Mouse (Mus musculus) naive thymus-derived CD4-positive, alpha-beta T cell, adult 2 months (primary cell): ENCODE measurements around the gene Trp53bp1.

Source experiments
- DNase-seq: peaks from one replicate; pipeline ENCODE4 v3.0.0-alpha.2; 2011; ENCODE audit warnings: low read depth

The Trp53bp1 gene

DNA sequence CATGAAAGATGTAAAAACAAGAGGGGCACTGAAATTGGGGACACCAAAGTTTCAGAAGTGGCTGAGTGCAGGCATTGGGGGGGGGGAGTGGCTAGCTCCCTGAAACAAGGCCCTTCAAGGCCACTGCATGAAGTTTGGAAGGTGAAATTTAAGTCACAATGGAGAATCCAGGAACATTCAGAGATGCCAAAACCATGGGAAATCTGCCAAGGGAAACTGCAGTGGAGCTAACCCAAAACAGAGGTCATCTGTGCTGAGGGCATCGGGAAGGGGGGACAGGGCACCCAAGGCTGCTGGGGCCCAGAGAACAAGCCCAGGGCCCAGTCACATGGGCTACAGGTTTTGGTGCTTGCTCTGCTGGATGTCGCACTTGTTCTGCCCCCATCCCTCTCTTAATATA is 21.4 kb downstream of the Trp53bp1 start:
- no peak for DNase-seq

DNA sequence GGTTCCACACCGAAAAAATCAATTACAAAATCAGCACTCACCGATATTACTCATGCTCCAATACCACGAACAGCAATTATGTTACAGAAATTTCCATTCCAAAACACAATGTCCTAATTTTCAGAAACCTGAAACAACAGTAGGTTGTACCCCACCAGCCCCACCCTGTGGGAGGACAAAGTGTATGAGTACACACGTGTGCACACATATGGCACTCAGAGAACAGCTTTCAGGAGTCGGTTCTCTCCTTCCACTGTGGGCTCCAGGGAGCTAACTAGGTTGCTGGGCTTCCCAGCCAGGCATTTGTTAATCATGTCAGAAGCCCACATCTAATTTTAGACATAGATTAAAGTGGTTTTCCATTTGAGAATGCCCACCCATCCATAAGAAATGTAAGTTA is 27.1 kb downstream of the Trp53bp1 start:
- DNase-seq: no peak

DNA sequence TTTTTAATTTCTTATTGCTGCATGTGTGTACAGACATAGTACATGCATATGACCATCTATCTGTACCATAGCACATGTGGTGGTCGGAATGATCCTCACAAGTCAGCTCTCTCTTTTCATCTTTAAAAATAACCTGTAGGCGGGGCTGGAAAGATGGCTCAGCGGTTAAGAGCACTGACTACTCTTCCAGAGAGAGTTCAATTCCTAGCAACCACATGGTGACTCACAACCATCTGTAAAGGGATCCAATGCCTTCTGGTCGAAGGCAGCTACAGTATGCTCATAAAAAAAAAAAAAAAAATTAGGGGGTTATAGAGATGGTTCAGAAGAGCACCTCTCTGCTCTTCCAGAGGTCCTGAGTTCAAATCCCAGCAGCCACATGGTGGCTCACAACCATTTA is 31.8 kb downstream of the Trp53bp1 start:
- DNase-seq: no peak

DNA sequence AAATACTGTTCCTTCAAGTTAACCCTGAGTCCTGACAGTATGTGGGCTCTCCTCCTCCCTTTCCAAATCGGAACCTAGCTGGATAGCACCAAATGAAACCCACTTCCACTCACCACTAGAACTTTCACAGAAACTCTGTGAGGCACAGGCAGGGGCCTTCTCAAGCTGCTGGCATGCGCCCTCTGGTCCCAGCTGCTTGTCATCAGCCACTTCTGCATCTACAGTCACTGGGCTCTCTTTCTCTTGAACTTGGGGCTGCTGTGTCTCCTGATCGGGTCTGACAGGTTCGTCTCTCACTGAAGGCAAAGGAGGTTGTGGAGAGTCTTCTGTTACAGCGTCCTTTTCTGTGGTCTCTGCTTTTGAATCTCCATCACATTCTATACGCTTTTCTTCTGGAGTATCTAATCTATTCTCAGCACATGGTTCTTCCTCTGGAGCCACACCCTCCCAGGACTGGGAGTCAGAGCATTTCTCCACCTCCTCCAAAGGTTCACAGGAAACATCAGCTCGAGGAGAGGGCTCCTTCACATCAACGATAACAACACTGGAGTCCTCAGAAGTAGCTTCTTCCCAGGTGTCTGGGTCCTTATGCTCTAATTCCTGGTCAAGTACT is 35.6 kb downstream of the Trp53bp1 start:
- DNase-seq: no peak

DNA sequence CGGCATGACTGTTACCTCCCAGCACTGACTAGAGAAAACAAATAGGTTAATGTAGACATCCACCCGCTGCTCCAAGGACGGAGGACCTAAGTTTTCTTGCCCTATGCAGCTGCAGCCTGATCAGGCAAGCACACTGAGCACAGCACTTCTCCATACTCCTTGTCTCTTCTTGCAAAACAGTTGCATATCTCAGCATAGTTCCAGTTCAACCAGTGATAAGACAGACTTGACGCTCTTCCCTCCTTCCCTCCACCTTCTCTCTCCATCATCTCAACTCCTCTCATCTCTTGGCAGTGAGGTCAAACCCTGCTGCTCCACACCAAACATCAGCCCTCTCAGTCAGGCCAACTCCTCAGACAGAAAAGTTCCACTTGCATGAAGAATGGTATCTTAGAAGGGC is 43.1 kb downstream of the Trp53bp1 start:
- DNase-seq: no peak

DNA sequence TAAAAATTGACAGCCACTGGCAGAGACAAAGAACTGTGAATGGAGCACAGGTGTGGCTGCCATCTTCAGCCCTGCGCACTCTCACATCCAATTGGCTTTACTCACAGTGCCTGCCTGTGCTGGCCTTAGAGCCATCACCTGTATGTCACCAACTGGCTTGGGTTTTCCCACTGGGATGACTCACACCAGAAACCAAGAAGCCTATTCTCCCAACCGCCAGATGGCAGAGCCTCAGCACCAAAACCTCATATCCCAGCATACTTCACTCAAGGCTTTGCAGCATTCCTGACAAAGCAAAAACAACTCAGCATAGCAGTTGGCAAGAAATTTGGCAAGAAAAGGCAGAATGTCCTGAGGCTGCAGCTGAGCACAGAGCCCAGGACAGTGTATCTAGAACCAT is 48.2 kb downstream of the Trp53bp1 start:
- DNase-seq: no peak

DNA sequence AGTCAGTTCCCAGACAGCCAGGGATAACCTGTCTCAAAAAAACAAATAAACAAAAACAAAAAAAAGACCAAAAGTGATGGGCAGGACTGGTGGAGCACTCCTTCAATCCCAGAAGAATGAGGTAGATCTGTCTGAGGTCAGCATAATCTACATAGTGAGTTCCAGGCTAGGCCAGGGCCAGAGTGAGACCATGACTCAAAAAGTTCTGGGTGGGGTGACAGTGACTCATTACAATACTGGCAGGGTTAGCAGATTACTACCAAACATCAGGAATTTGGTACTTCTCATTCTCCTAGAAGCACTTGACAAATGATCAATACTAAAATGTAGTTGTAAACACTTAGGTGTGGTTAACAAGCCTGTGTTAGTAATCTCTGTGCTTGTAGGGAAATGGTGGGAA is 51.2 kb downstream of the Trp53bp1 start:
- DNase-seq: no peak

DNA sequence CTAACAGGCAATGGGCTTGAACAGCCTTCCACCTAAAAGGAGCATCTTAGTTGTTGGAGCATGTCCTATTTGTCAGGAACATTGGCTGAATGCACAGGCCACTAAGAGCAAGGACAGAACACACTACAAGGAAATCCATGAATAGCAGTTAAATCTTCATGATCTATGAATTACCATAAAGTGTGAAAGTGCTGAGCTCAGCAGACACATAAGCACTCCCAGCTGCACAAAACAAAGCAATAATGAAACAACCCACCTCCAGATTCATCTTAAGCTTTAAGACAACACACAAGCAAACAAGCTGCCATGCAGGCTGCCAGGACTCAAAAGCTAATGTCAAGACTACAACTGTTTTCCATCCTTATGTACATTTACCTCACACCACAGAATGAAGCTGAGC is 52.0 kb downstream of the Trp53bp1 start:
- DNase-seq: no peak

DNA sequence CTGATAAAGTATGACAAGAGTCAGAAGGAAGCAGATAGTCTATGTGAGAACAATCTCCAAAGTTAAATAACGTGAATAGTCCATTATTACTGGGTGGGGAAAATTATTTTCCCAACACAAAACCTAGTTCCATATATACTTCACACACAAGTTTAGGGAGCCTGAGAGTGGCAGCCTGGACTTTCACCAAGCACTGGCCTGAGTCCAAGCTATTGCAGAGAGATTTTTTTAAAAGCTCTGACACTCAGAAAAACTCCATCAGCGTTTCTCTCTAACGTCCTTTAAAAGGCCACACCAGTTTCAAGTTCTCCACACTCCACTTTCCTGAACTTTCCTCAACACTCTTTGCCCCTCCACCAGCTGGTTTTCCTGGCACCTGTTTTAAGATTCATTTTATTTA is 56.7 kb downstream of the Trp53bp1 start:
- no peak for DNase-seq

DNA sequence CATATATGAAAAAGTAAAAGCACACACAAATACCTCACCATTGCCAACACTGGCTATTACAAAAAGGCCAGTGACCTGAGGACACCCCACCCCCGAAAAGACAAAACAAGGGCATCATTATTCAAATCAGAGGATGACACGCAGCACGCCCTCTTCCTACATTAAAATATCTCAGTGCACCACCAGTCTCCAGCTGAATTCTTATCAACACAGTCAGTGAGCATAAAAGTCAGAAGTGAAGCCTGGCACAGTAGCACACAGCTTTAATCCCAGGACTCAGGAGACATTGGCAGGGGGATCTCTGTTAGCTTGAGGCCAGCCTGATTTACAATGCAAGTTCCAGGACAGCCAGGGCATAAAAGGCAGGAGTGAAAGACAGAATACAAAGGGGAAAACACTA is 64.7 kb downstream of the Trp53bp1 start:
- DNase-seq: no peak

DNA sequence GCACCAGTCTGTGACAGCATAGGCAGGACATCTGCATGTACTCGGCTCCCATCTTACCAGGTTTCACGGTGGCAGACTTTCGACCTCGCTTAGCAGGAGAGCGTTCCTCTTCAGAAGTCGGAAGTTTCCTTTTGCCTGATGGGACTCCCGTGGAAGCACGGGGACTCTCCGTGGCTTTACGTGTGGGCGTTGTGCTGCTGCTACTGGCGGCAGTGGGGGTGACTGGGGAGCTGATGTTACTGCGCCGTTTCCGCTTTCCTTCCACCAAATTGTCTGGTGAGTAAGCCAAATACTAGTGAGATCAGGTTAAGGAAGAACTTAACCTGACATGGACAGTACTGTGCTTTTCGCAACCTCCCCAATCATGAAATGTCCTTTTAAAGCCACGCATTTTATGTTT is 66.9 kb downstream of the Trp53bp1 start:
- DNase-seq: no peak

DNA sequence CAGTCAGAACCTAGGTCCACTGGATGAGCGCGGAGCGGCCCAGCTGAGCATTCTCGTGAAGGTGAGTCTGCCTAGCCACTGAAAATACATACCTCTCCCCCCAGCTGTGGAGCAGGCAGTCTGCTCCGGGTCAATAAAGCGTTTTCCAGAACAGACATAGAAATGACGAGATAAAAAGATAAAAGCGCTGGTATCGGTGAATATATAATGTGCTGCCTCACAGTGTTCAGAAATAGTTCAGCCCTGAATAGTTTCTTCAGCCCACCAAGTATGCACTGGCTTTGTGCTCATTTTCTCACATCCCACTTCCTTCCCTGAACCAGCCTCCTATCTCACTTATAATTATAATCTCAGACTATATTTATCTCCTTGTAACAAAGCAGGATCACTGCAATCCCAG is 75.7 kb downstream of the Trp53bp1 start:
- no peak for DNase-seq

DNA sequence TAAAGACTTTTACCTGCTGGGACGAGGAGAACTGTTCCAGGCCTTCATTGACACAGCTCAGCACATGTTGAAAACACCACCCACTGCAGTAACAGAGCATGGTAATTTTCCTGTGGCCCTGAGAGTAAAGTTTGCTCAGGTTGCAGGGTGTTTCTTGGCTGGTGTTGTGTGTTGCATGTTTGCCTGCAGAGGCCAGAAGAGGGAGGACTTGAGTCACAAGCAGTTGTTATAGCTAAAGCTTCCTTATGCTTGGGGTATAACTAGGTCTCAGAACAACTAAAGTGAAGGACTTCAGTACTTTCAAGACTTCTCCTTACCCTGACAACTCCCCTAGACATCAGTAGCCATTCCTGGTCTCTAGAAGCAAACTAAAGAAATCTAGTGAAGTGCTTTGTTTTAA is 82.7 kb downstream of the Trp53bp1 start:
- DNase-seq: no peak

DNA sequence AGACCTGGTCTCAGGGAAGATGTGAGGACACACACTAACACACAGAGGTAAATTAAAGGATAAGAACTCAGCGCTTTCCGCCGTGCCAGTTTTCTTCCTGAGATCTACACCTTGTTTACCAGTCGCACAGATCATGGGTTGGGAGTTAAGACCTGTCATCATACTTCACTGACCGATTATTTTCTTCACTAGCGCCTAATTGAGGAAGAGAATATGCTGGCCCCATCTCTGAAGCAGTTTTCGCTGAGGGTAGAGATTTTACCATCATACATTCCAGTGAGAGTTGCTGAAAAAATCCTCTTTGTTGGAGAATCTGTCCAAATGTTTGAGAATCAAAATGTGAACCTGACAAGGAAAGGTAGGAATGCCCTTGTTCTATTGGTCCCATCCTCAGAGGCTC is 87.1 kb downstream of the Trp53bp1 start:
- no peak for DNase-seq

DNA sequence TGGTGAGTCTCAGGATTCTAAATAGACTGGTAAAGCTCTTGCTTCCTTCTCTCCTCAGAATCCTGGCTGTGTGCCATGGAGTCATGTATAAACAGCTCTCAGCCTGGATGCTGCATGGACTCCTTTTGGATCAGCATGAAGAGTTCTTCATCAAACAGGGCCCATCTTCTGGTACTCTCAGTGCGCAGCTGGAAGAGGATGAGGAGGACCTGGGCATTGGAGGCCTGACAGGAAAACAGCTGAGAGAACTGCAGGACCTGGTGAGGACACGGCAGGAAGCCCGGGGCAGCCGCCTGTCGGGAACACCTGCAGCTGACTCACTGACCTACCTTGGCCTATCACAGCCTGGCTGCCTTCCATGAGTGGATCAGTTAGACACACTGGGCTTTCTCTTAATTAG is 87.8 kb downstream of the Trp53bp1 start:
- DNase-seq: no peak

DNA sequence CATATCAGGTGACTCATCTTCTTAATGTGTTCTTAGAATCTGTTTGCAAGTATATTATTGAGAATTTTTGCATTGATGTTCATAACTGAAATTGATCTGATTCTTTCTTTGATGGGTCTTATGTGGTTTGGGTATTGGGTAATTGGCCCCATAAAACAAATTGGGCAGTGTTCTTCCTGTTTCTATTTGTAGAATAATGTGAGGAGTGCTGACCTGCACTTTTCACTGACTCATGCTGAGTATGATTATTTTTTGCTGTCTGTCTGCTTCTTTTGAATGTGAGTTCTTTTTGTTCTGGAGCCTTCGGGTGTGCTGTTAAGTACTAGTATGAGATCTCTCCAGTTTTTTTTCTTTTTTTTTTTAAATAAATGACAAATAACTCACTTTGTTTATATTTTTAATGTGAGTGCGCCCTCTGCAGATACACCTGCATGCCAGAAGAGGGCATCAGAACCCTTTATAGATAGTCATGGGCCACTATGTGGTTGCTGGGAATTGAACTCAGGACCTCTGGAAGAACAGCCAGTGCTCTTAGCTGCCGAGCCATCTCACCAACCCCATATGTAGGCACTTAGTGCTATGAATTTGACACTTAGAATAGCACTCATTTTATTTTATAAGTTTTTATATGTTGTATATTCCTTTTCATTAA is 92.3 kb downstream of the Trp53bp1 start:
- no peak for DNase-seq

DNA sequence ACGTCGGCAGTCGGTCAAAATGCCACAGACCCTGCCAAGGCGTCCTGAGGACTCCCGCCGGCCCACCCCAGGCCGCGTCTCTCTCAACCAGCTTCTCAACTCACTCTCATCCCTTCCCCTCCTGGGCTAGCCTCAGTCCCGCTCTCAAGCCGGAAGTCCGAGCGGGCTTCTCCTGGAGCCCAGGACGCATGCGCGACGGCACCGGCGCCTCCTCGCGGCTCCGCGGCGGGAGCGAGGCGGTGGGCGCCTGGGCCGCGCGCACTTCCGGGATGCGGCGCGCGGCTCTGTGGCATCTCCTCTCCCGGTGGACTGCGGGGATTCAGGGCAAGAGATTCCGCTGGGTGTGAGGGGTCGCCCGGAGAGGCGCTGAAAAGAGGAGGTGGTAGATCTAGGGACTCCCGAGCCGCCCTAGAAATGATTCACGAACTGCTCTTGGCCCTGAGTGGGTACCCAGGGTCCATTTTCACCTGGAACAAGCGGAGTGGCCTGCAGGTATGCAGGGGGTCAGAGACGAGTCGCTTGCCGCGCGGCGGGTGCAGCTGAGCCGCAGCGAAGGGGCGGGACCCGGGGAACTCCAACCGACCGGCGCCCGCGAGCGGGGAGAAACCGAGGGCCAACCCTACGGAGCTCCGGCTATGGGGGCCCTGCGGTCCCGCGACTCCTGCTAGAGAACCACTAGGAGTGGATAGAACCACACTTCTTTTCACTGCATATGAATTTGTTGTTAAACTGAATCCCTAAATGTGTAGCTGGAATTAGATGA is 100.0 kb downstream of the Trp53bp1 start, which contains the start of gene Zscan29:
Gene Zscan29, minus strand, starts transcription at position 146 of the 763 bp plus-strand sequence.
- peak; percentile 92 for DNase-seq

DNA sequence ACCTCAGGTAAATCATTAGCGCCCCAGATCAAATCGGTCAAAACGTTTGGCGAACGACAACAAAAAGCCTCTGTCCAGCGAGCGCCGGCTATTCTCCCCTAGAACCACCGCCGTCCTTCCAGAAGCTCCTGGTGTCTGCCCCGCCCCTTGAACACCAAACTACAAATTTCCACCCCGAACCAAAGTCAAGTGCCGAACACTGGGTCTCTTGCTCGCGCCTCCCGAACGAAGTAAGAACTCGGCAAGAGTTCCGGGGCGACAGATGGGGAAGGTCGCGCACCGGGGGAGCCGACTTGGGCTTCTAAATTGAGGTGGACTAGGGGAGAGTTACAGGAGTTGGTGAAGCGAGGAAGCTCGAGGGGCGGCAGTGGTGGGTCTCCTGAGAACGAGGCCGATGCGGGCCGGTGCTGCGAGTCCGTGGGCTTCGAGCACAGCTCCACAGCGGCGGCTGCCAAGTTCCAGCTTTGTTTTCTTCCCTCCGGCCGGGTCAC is 100.7 kb downstream of the Trp53bp1 start, which contains the start of gene Tubgcp4:
Gene Tubgcp4, plus strand, starts transcription at position 174 of the 491 bp plus-strand sequence.
- no peak for DNase-seq

DNA sequence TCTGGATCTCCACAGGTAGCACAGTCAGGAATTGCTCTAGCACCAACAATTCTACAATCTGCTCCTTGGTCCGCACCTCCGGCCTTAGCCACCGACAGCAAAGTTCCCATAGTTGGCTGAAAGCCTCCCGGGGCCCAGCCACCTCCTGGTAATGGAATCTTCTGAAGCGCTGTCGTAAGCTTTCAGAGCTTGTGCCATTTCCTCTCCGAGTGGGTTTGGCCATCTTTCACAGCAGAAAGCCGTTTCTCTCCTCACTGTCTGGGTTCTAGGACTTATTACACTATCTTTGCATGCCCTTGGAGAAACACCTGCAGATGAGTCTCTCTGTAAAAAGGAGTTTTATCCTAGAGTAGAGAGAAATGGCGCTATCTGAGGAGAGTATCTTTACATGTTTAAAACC is 101.3 kb downstream of the Trp53bp1 start:
- peak; percentile 53 for DNase-seq

DNA sequence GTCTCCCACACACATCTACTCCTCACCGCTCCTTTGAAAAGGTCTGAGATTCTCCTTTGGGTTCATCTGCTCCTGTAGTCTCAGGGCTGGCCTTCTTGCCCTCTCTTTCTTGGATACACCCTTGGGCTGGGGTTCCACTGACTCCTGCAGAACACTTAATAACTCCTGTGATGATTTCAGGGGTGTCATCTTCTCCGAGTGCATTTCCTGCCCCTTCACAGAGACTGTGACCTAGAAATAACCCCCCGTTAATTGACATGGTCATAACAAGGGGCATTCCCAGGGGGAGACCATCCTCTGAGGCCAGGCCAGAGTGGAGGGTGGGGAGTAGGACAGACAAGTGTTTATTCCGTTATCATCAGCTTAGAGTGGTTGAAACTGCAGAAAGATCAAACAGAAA is 102.0 kb downstream of the Trp53bp1 start:
- DNase-seq: peak; percentile 11

DNA sequence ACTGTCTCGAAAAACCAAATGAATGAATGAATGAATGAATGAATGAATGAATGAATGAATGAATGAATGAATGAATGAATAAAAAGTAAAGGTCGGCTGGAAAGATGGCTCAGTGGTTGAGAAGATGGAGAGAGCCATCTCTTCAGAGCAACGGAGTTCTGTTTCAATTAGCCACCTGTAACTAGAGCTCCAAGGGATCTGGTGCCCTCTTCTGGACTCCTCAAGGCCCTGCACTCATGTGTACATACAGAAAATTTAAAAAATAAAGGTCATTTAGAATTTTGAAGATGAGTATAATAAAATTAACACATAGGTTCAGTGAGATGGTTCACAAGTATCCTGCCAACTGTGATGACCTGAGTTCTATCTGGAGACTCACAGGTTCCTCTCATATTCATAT is 118.1 kb downstream of the Trp53bp1 start:
- no peak for DNase-seq

DNA sequence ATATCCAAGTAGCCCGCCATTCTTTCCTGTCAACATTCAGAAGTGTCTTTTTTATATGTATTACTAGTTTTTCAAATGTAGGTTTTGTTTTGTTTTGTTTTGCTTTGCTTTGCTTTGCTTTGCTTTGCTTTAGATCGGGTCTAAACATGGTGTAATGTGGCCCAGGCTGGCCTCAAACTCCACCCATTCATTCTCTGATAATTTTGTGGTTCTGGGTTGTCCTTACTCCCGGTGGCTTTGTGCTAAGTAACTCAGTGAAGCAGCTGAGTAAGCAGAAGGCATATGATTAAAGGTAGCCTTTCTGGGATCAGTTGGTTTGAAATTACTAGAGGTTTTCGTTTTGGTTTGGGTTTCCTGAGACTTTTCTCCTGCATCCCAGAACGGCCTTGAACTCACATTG is 121.5 kb downstream of the Trp53bp1 start:
- no peak for DNase-seq
